Mouse (Mus musculus) forebrain, embryonic 11.5 days (tissue): ENCODE results near the gene Arnt. TPM values are rescaled to one million over a fixed set of nuclear protein-coding genes. Genes with fewer than 3 reads are reported as not detected.

Experiments used
- ATAC-seq: fragments of 200-750 bp; cut with Nextera tagmentation; replicated peaks from 2 replicates; pipeline ENCODE4 v1.8.0; 2017; ENCODE audit warnings: moderate TSS enrichment; ENCODE audit not compliant: low FRiP score
- DNase-seq: peaks from one replicate; pipeline ENCODE4 v3.0.0-alpha.2; 2017; ENCODE audit warnings: low spot score
- H3K27ac ChIP-seq: fragments of 300-500 bp; sonication (generic); 2 replicates; pipeline ENCODE4 v1.5.1; 2014; ENCODE audit warnings: low read depth, low read length
- H3K27me3 ChIP-seq: fragments of 300-500 bp; sonication (generic); 2 replicates; pipeline ENCODE4 v1.6.1; 2014; ENCODE audit warnings: mild to moderate bottlenecking, low read length, mixed read lengths; ENCODE audit not compliant: control insufficient read depth, insufficient read depth
- H3K36me3 ChIP-seq: fragments of 300-500 bp; sonication (generic); 2 replicates; pipeline ENCODE4 v1.6.1; 2014; ENCODE audit warnings: mild to moderate bottlenecking, low read length, moderate library complexity, mixed read lengths; ENCODE audit not compliant: control insufficient read depth, insufficient read depth
- H3K4me1 ChIP-seq: fragments of 300-500 bp; sonication (generic); replicated peaks from 2 replicates; pipeline ENCODE4 v1.6.1; 2014; ENCODE audit warnings: low read length, mixed read lengths; ENCODE audit not compliant: control insufficient read depth, insufficient read depth
- H3K4me2 ChIP-seq: fragments of 300-500 bp; sonication (generic); 2 replicates; pipeline ENCODE4 v1.6.1; 2014; ENCODE audit warnings: low read depth, mild to moderate bottlenecking, low read length, moderate library complexity, mixed read lengths; ENCODE audit not compliant: severe bottlenecking
- H3K4me3 ChIP-seq: fragments of 300-500 bp; sonication (generic); 2 replicates; pipeline ENCODE4 v1.5.1; 2014; ENCODE audit warnings: low read depth, low read length
- H3K9ac ChIP-seq: fragments of 300-500 bp; sonication (generic); 2 replicates; pipeline ENCODE4 v1.6.1; 2014; ENCODE audit warnings: low read length
- H3K9me3 ChIP-seq: fragments of 300-500 bp; sonication (generic); 2 replicates; pipeline ENCODE4 v1.6.1; 2016; ENCODE audit warnings: low read length, mixed read lengths; ENCODE audit not compliant: control insufficient read depth
- WGBS: fragments of 180-500 bp; shearing (Covaris S2); extraction: QIAGEN DNeasy Blood & Tissue Kit; methylation state at CpG from one replicate; pipeline ENCODE4 v1.1.7; 2014; 5-methylcytosine and 5-hydroxymethylcytosine counted together
- polyA plus RNA-seq: library from polyadenylated mRNA; unstranded; fragments of >200 nt; fragmentation: Nextera tagmentation; extraction: Ambion mirVana; gene quantifications from 2 replicates; pipeline ENCODE4 v1.2.1, GENCODE M21; 2014

The Arnt gene
- polyA plus RNA-seq, 1 experiment from 2014 or later = 27.8 TPM

DNA sequence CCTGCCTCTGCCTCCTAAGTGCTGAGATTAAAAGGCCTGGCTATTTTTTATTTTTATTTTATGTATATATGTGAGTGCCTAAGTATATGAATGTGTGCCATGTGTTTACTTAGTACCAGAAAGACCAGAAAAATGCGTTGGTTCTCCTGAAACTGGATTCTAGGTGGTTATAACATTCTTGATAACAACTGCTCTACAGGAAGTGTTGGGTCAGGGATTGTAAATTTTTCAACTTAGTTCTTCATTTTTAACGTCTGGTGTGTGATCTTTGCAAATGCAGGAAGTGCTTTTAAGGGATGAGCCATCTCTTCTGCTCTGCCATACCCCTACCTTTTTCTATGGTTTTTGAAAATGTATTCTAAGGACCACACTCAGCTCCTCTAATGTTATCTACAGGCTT is 52.2 kb downstream of the Arnt start:
- Histone ChIP-seq H3K9ac (no peak overlapping the region), H3K4me2 (no peak overlapping the region), H3K9me3 (no peaks in the 10 kb centered on the region), H3K4me3 (no peak overlapping the region), H3K27me3 (no peaks in the 10 kb centered on the region), H3K27ac (no peak overlapping the region), H3K4me1 (no peaks in the 10 kb centered on the region), H3K36me3 (no peaks in the 10 kb centered on the region; the same call in 1 of the 2 replicates)
- ATAC-seq (no peak), DNase-seq (no peak)
- WGBS = 94% methylated on average over 2 of the region's 2 CpGs

DNA sequence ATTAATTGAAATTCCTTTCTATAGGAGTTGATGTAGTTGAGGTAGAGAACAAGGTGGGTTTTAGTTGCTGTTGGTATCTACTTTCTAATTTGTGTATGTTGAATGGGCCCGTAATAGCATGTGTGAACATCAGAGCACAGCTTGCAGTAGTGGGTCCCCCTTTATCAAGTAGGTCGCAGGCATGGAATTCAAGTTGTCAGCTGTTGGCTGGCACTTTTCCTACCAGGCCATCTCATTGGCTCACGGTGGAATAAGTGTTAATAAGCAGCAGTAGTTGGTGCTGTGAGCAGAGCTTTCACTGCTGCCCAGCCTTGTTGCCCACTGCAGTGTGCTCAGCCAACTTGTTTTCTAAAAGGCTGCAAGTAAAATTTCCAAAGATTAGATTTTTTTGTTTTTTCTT is 54.5 kb downstream of the Arnt start:
- Histone ChIP-seq H3K27me3 (no peaks in the 10 kb centered on the region), H3K4me3 (no peak overlapping the region), H3K4me1 (no peaks in the 10 kb centered on the region), H3K27ac (no peak overlapping the region), H3K9me3 (no peaks in the 10 kb centered on the region), H3K36me3 (no peaks in the 10 kb centered on the region; the same call in 1 of the 2 replicates), H3K4me2 (no peak overlapping the region), H3K9ac (no peak overlapping the region)
- 96% methylated on average over 3 of the region's 3 CpGs for WGBS
- ATAC-seq = no peak
- no peak for DNase-seq

DNA sequence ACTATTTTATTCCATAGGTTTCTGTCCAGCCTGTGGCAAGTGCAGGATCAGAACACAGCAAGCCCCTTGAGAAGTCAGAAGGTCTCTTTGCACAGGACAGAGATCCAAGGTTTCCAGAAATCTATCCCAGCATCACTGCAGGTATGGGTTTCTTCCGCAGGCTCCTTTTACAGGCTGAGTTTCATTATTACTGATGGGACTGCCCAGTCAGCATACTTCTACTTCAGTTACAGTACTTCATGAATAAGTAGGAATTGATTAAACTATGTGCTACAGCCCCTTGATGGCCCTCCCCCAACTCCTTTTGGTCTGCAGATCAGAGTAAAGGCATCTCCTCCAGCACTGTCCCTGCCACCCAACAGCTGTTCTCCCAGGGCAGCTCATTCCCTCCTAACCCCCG is 56.0 kb downstream of the Arnt start:
- H3K4me3 ChIP-seq = no peak overlapping the region
- WGBS = 100% methylated on average over 2 of the region's 2 CpGs
- DNase-seq = no peak
- H3K4me1 ChIP-seq = no peaks in the 10 kb centered on the region
- H3K9me3 ChIP-seq = no peaks in the 10 kb centered on the region
- no peak overlapping the region for H3K27ac ChIP-seq
- no peak overlapping the region for H3K9ac ChIP-seq
- ATAC-seq = no peak
- H3K4me2 ChIP-seq = no peak overlapping the region
- H3K27me3 ChIP-seq = no peaks in the 10 kb centered on the region
- no peaks in the 10 kb centered on the region; the same call in 1 of the 2 replicates for H3K36me3 ChIP-seq

DNA sequence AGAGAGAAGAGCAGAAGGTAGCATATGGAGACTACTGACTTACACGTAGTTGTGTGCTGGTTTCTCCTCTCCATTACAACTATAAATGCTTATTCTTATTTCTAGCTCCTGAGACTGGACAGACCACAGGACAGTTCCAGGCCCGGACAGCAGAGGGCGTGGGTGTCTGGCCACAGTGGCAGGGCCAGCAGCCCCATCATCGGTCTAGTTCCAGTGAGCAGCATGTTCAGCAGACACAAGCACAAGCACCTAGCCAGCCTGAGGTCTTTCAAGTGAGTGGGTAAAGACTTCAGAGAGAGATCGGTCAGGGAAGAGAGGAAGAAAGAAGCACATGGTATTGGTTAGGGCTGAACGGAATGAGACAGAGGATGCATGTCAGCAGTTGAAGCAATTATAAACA is 60.2 kb downstream of the Arnt start:
- Histone ChIP-seq H3K27me3 (no peaks in the 10 kb centered on the region), H3K4me1 (no peaks in the 10 kb centered on the region), H3K9me3 (no peaks in the 10 kb centered on the region), H3K4me2 (no peak overlapping the region), H3K36me3 (no peaks in the 10 kb centered on the region; the same call in 1 of the 2 replicates), H3K27ac (no peak overlapping the region), H3K4me3 (no peak overlapping the region), H3K9ac (no peak overlapping the region)
- DNase-seq = peak; percentile 78
- ATAC-seq = no peak
- WGBS = 61% methylated on average over 6 of the region's 6 CpGs

DNA sequence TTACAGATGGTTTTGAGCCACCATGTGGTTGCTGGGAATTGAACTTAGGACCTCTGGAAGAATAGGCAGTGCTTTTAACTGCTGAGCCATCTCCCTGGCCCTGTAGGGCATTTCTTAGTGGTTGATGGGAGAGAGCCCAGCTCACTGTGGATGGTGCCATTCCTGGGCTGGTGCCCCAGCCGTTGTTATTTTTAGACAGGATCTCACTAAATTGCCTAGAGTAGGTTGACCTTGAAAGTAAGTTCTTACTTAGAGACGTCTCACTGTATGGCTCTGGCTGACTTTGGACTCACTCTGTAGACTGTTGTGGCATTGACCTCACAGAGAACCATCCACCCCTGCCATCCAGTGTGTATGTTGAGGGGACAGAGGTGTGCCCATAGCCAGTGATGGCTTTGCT is 64.0 kb downstream of the Arnt start:
- DNase-seq (no peak), ATAC-seq (no peak)
- no peak overlapping the region for H3K9ac ChIP-seq
- H3K36me3 ChIP-seq = no peaks in the 10 kb centered on the region; the same call in 1 of the 2 replicates
- H3K4me2 ChIP-seq = no peak overlapping the region
- WGBS = 85% methylated on average over 2 of the region's 2 CpGs
- no peak overlapping the region for H3K27ac ChIP-seq
- no peaks in the 10 kb centered on the region for H3K9me3 ChIP-seq
- H3K4me3 ChIP-seq = no peak overlapping the region
- H3K27me3 ChIP-seq = no peaks in the 10 kb centered on the region
- no peaks in the 10 kb centered on the region for H3K4me1 ChIP-seq

DNA sequence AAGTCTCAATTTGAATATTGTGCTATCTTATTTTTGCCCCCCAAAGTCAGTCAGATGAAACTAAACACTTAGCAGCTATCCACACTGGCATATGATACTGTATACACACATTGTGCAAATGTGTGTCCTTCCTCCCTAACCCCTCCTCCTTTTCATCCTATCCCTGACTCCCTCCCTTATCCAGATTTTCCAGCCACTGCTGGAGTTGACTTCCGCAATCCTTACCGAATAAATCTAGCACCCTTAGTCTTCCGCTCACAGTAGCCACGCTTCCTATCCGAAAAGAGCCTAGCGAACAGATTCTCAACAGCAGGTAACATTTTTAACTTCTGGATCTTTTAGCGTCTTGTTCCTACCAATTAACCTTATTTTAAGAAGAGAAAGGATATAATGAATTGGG is 64.8 kb downstream of the Arnt start, which contains the start of gene Ctsk:
Gene Ctsk, plus strand, starts transcription at position 233 of the 400 bp plus-strand sequence.
- no peak within 1 kb of the TSS for H3K27ac ChIP-seq

DNA sequence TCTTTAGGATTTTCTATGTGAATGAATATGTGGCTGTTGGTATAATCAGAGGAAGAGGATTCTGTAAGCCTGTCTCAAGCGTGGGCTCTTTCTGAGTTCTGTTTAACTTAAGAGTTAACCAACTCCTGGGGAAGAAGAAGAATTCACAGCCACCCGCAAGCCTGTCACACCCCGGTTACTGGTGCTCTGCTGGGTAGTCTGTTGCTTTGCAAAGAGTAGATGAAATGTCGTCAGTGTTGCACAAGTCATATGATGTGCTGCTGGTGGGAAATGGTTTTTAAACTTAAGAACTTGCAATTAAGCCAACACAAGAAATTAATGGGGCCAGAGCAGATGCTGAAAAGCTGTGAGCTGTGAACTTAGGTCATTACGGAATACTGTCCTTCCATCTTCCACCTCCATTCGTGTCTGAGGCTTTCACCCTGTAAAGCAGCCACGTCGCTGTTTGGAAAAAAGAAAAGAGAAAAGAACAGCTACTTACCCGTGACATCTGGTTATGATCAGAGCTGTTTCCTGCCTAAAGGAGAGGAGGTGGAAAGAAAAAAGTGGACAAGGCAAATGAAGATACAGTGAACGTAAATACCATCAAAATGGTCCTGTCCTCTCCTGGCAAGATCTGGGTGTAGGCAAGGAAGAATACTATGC is 65.4 kb downstream of the Arnt start:
- ATAC-seq (no peak), DNase-seq (no peak)
- H3K36me3 ChIP-seq = no peaks in the 10 kb centered on the region
- no peak overlapping the region for H3K4me3 ChIP-seq
- no peak overlapping the region for H3K9ac ChIP-seq
- no peaks in the 10 kb centered on the region for H3K9me3 ChIP-seq
- no peak overlapping the region for H3K27ac ChIP-seq
- H3K4me1 ChIP-seq = no peaks in the 10 kb centered on the region
- H3K27me3 ChIP-seq = no peaks in the 10 kb centered on the region
- no peak overlapping the region for H3K4me2 ChIP-seq
- WGBS = 70% methylated on average over 10 of the region's 10 CpGs

More for the DNA sequence above, 64.8 kb downstream of the Arnt start, which contains the start of gene Ctsk:
- WGBS = 89% methylated on average over 7 of the region's 7 CpGs
- Histone ChIP-seq H3K9ac (no peak within 1 kb of the TSS), H3K4me3 (no peak within 1 kb of the TSS), H3K4me1 (no peaks in the 10 kb centered on the region), H3K27me3 (no peaks in the 10 kb centered on the region), H3K36me3 (no peaks in the 10 kb centered on the region; the same call in 1 of the 2 replicates), H3K9me3 (no peaks in the 10 kb centered on the region), H3K4me2 (no peak within 1 kb of the TSS)
- no peak for ATAC-seq
- no peak for DNase-seq

DNA sequence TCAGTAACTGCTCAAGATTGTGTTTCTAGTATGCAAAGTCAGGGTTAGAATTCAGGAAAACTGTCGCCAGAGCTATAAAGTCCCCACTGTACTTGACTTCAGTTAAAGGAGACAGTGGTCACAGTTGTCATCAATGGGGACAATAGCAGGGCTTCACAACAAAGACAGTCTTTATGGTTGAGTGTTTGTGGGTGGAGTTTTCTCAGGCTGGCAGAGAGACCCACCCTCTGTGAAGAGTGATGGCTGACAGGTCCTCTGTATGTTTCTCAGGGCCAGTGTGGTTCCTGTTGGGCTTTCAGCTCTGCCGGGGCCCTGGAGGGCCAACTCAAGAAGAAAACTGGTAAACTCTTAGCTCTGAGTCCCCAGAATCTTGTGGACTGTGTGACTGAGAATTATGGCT is 68.1 kb downstream of the Arnt start:
- H3K4me3 ChIP-seq = no peak overlapping the region
- WGBS = 75% methylated on average over 2 of the region's 2 CpGs
- H3K27ac ChIP-seq = no peak overlapping the region
- no peak overlapping the region for H3K9ac ChIP-seq
- DNase-seq (no peak), ATAC-seq (no peak)
- no peaks in the 10 kb centered on the region for H3K36me3 ChIP-seq
- H3K9me3 ChIP-seq = no peaks in the 10 kb centered on the region
- no peak overlapping the region for H3K4me2 ChIP-seq
- H3K27me3 ChIP-seq = no peaks in the 10 kb centered on the region
- H3K4me1 ChIP-seq = no peaks in the 10 kb centered on the region

DNA sequence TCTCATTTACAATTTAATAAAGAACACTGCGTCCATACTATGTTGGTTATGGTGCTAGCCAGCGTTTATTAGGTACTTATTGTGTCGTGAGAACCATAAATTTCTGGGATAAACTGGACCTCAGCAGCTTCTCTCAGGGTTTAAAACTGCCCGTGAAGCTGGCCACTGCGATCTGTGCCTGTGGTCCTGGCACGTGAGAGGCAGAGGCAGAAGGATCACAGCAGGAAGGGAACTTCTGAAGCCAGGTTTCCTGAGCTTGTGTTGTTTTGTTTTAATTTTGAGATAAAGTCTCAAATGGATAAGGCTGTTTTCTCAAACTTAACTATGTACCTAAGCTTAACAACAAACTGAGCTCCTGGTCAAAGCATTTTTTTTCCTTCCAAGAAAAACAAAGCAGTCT is 75.2 kb downstream of the Arnt start:
- WGBS = 78% methylated on average over 6 of the region's 6 CpGs
- H3K27ac ChIP-seq = no peak overlapping the region
- H3K4me1 ChIP-seq = no peaks in the 10 kb centered on the region
- H3K9ac ChIP-seq = no peak overlapping the region
- no peaks in the 10 kb centered on the region for H3K9me3 ChIP-seq
- no peak overlapping the region for H3K4me3 ChIP-seq
- H3K4me2 ChIP-seq = no peak overlapping the region
- no peaks in the 10 kb centered on the region for H3K36me3 ChIP-seq
- DNase-seq (no peak), ATAC-seq (no peak)
- no peaks in the 10 kb centered on the region for H3K27me3 ChIP-seq
